Mouse (Mus musculus): ENCODE results near the gene Senp2. TPM values are rescaled to one million over a fixed set of nuclear protein-coding genes. Genes with fewer than 3 reads are reported as not detected.

Senp2 gene
- total RNA-seq, 4 experiments from 2014 or later = 39.6 to 51.4 (median 44.3) TPM

Other genes with a start within 250 kb of the Senp2 start
- 10 to 100 TPM; 10.1 to 28.7 (median 22.6) TPM for gene Ehhadh, start 221.7 kb upstream of the Senp2 start, total RNA-seq (2022)
- gene Map3k13, start 215.1 kb upstream of the Senp2 start, total RNA-seq (2022) = 1 to 10 TPM; 1.2 to 1.9 (median 1.4) TPM
- gene Tmem41a, start 61.9 kb upstream of the Senp2 start, total RNA-seq (2022) = 10 to 100 TPM; 19.7 to 29.3 (median 22.6) TPM
- gene Liph, start 13.8 kb upstream of the Senp2 start, total RNA-seq (2022) = under 1 TPM; 0.13 to 0.31 (median 0.14) TPM
- 1 to 10 TPM; 7.9 to 9.8 (median 9.1) TPM for gene Igf2bp2, start 153.8 kb downstream of the Senp2 start, total RNA-seq (2022)